Mouse (Mus musculus): ENCODE results near the gene Slc40a1.

- TF ChIP-seq HCFC1 (IDR thresholded peaks at IDR 0.05; ENCODE audit: borderline replicate concordance, insufficient read depth, low read length) = no peak
- no peak for TF ChIP-seq MAFK (IDR thresholded peaks at IDR 0.05; ENCODE audit: insufficient read depth, low read depth, low read length)
- TF ChIP-seq ZC3H11A (IDR thresholded peaks at IDR 0.05; ENCODE audit: borderline replicate concordance, low read depth, low read length) = no peak
- no peak for TF ChIP-seq CHD2 (IDR thresholded peaks at IDR 0.05; ENCODE audit: low read depth, low read length)
- no peak for TF ChIP-seq ZNF384 (IDR thresholded peaks at IDR 0.05; ENCODE audit: low read depth, low read length)
Measured at GRCm38 (mm10) chr1:45883378-45883777, 42.9 kb downstream of the Slc40a1 start.
